Mouse (Mus musculus) heart, postnatal 14 days (tissue): ENCODE measurements around the gene D330045A20Rik. TPM values are rescaled to one million over a fixed set of nuclear protein-coding genes. Genes with fewer than 3 reads are reported as not detected.
A peak's percentile ranks its signal among the peaks of the same experiment; 100 is the strongest.
"Not testable (repeated sequence)": the region's sequence is repeated elsewhere in the genome, so short reads cannot be mapped to it uniquely, and the experiment has no call there.

Experiments
- DNase-seq, 2 experiments: peaks; one replicate each; pipeline ENCODE4 v3.0.0; 2021 to 2022
- intact Hi-C: fragments of 180-260 bp; cut with DNase I; formaldehyde crosslinking; loops from one replicate; pipeline ENCODE4 v1.15.1; 2025
- long read RNA-seq, 2 experiments: library from polyadenylated mRNA; stranded (forward); transcript quantifications; one replicate each; pipeline ENCODE4 v2.0.0; 2021
- total RNA-seq, 2 experiments: library from RNA; stranded (reverse); gene quantifications; 2 replicates each; pipeline ENCODE4 v1.2.3; 2021

D330045A20Rik gene
- under 1 TPM; 0.12 to 0.24 TPM for total RNA-seq
- long read RNA-seq, experiment 1 = 0 reads
- long read RNA-seq, experiment 2 = 0 reads

GRCm38 (mm10) chrX:139480022-139480894 lies at the start of gene D330045A20Rik:
Gene D330045A20Rik, plus strand, starts transcription at chrX:139480367.
- intact Hi-C loops = no loop called here
- peak; percentile 2 to 12 for DNase-seq

- intact Hi-C loops = no loop called here
- DNase-seq = no peak
Measured at GRCm38 (mm10) chrX:139432550-139432949, 47.6 kb upstream of the D330045A20Rik start.

GRCm38 (mm10) chrX:139435202-139435601 lies 45.0 kb upstream of the D330045A20Rik start:
- DNase-seq = no peak
- intact Hi-C loops = no loop called here

GRCm38 (mm10) chrX:139441057-139441456 lies 39.1 kb upstream of the D330045A20Rik start:
- DNase-seq, intact Hi-C loops: not testable (repeated sequence)

GRCm38 (mm10) chrX:139456812-139457211 lies 23.4 kb upstream of the D330045A20Rik start:
- DNase-seq = no peak
- intact Hi-C loops = no loop called here

GRCm38 (mm10) chrX:139482083-139482482 lies 1.9 kb downstream of the D330045A20Rik start:
- no peak for DNase-seq
- intact Hi-C loops = no loop called here

- intact Hi-C loops = no loop called here
- no peak for DNase-seq
Measured at GRCm38 (mm10) chrX:139484974-139485373, 4.8 kb downstream of the D330045A20Rik start.

- intact Hi-C loops = no loop called here
- DNase-seq = no peak
Measured at GRCm38 (mm10) chrX:139516156-139516555, 36.0 kb downstream of the D330045A20Rik start.

- intact Hi-C loops = no loop called here
- no peak for DNase-seq
Measured at GRCm38 (mm10) chrX:139519251-139519650, 39.1 kb downstream of the D330045A20Rik start.

GRCm38 (mm10) chrX:139524303-139525091 lies 44.3 kb downstream of the D330045A20Rik start:
- no peak for DNase-seq
- intact Hi-C loops = no loop called here

- intact Hi-C loops = no loop called here
- DNase-seq = no peak
Measured at GRCm38 (mm10) chrX:139525724-139526123, 45.6 kb downstream of the D330045A20Rik start.

GRCm38 (mm10) chrX:139526984-139527383 lies 46.8 kb downstream of the D330045A20Rik start:
- no peak for DNase-seq
- intact Hi-C loops = no loop called here

- no peak for DNase-seq
- intact Hi-C loops = no loop called here
Measured at GRCm38 (mm10) chrX:139529678-139530077, 49.5 kb downstream of the D330045A20Rik start.

GRCm38 (mm10) chrX:139532293-139532692 lies 52.1 kb downstream of the D330045A20Rik start:
- intact Hi-C loops = no loop called here
- no peak for DNase-seq

- DNase-seq = no peak
- intact Hi-C loops = no loop called here
Measured at GRCm38 (mm10) chrX:139537641-139538397, 57.7 kb downstream of the D330045A20Rik start.

GRCm38 (mm10) chrX:139543726-139544125 lies 63.6 kb downstream of the D330045A20Rik start:
- DNase-seq = no peak
- intact Hi-C loops = no loop called here

GRCm38 (mm10) chrX:139550456-139550855 lies 70.3 kb downstream of the D330045A20Rik start:
- intact Hi-C loops = no loop called here
- no peak for DNase-seq

GRCm38 (mm10) chrX:139552090-139552489 lies 71.9 kb downstream of the D330045A20Rik start:
- no peak for DNase-seq
- intact Hi-C loops = no loop called here

GRCm38 (mm10) chrX:139562255-139562924 lies 82.2 kb downstream of the D330045A20Rik start:
- DNase-seq = no peak
- intact Hi-C loops = no loop called here

- intact Hi-C loops = no loop called here
- DNase-seq = no peak
Measured at GRCm38 (mm10) chrX:139562925-139563461, 82.8 kb downstream of the D330045A20Rik start, which contains the start of gene Rnf128. Gene Rnf128, plus strand, starts transcription at chrX:139563316.
